Mouse (Mus musculus) forebrain, embryonic 10.5 days (tissue): ENCODE results near the gene Pate2. TPM values are rescaled to one million over a fixed set of nuclear protein-coding genes. Genes with fewer than 3 reads are reported as not detected.

ENCODE experiments used
- DNase-seq: peaks from one replicate; pipeline ENCODE4 v3.0.0-alpha.2; 2017; ENCODE audit warnings: low spot score; ENCODE audit errors: extremely low spot score
- H3K27ac ChIP-seq: fragments of 300-500 bp; sonication (generic); 2 replicates; pipeline ENCODE4 v1.5.1; 2016; ENCODE audit warnings: mild to moderate bottlenecking
- H3K27me3 ChIP-seq: fragments of 300-500 bp; sonication (generic); 2 replicates; pipeline ENCODE4 v1.6.1; 2016; ENCODE audit warnings: mild to moderate bottlenecking; ENCODE audit not compliant: poor library complexity, severe bottlenecking
- H3K36me3 ChIP-seq: fragments of 300-500 bp; sonication (generic); replicated peaks from 2 replicates; pipeline ENCODE4 v1.6.1; 2016; ENCODE audit warnings: mild to moderate bottlenecking, moderate library complexity
- H3K4me1 ChIP-seq: fragments of 300-500 bp; sonication (generic); 2 replicates; pipeline ENCODE4 v1.6.1; 2016
- H3K4me3 ChIP-seq: fragments of 300-500 bp; sonication (generic); 2 replicates; pipeline ENCODE4 v1.5.1; 2016; ENCODE audit warnings: mild to moderate bottlenecking, moderate library complexity
- H3K9me3 ChIP-seq: fragments of 300-500 bp; sonication (generic); 2 replicates; pipeline ENCODE4 v1.6.1; 2016; ENCODE audit warnings: mild to moderate bottlenecking, moderate library complexity
- WGBS: fragments of 180-500 bp; shearing (Covaris S2); methylation state at CpG from one replicate; pipeline ENCODE4 v1.1.7; 2016; 5-methylcytosine and 5-hydroxymethylcytosine counted together
- polyA plus RNA-seq: library from polyadenylated mRNA; unstranded; fragments of >200 nt; fragmentation: Nextera tagmentation; extraction: Ambion mirVana; gene quantifications from 2 replicates; pipeline ENCODE4 v1.2.1, GENCODE M21; 2016

Pate2 gene
- polyA plus RNA-seq, 1 experiment from 2014 or later: 2.5 TPM

- no peaks in the 10 kb centered on the region for H3K9me3 ChIP-seq
- H3K4me1 ChIP-seq: peaks cover 24% of the 10 kb centered on the region
- peak overlapping the region; percentile 72 for H3K4me3 ChIP-seq
- peaks cover 19% of the 10 kb centered on the region for H3K27me3 ChIP-seq
- H3K36me3 ChIP-seq: peaks cover 38% of the 10 kb centered on the region
- H3K27ac ChIP-seq: peak overlapping the region; percentile 87
- peak; percentile 89 for DNase-seq
- 2% methylated on average over 31 of the region's 31 CpGs for WGBS
Measured at GRCm38 (mm10) chr9:35559009-35559890, 10.8 kb upstream of the Pate2 start.

- WGBS: 95% methylated on average over 11 of the region's 11 CpGs
- peaks cover 57% of the 10 kb centered on the region for H3K36me3 ChIP-seq
- no peak for DNase-seq
Measured at GRCm38 (mm10) chr9:35561076-35561475, 9.0 kb upstream of the Pate2 start.

GRCm38 (mm10) chr9:35561583-35561982 lies 8.5 kb upstream of the Pate2 start:
- Histone ChIP-seq H3K36me3 (peaks cover 62% of the 10 kb centered on the region), H3K4me1 (peaks cover 24% of the 10 kb centered on the region), H3K27me3 (peaks cover 15% of the 10 kb centered on the region), H3K4me3 (no peak overlapping the region), H3K27ac (no peak overlapping the region), H3K9me3 (no peaks in the 10 kb centered on the region)
- no peak for DNase-seq
- WGBS: 91% methylated on average over 6 of the region's 6 CpGs

More at GRCm38 (mm10) chr9:35561076-35561475, 9.0 kb upstream of the Pate2 start:
- Histone ChIP-seq H3K9me3 (no peaks in the 10 kb centered on the region), H3K27ac (no peak overlapping the region), H3K4me3 (no peak overlapping the region), H3K4me1 (peaks cover 24% of the 10 kb centered on the region), H3K27me3 (peaks cover 19% of the 10 kb centered on the region)

GRCm38 (mm10) chr9:35564536-35565240 lies 5.4 kb upstream of the Pate2 start:
- H3K4me1 ChIP-seq: peaks cover 27% of the 10 kb centered on the region
- H3K27ac ChIP-seq: no peak overlapping the region
- H3K9me3 ChIP-seq: no peaks in the 10 kb centered on the region
- no peak for DNase-seq
- WGBS: 94% methylated on average over 5 of the region's 5 CpGs
- H3K27me3 ChIP-seq: no peaks in the 10 kb centered on the region
- no peak overlapping the region for H3K4me3 ChIP-seq
- peaks cover 79% of the 10 kb centered on the region for H3K36me3 ChIP-seq

- peaks cover 52% of the 10 kb centered on the region for H3K36me3 ChIP-seq
- H3K27me3 ChIP-seq: no peaks in the 10 kb centered on the region
- peaks cover 23% of the 10 kb centered on the region for H3K4me1 ChIP-seq
- no peaks in the 10 kb centered on the region for H3K9me3 ChIP-seq
- H3K27ac ChIP-seq: no peak overlapping the region
- no peak for DNase-seq
- WGBS: 82% methylated on average over 3 of the region's 3 CpGs
- H3K4me3 ChIP-seq: peak overlapping the region; percentile 83; the same call in 1 of the 2 replicates
Measured at GRCm38 (mm10) chr9:35567995-35568394, 2.1 kb upstream of the Pate2 start.

- Histone ChIP-seq H3K9me3 (no peaks in the 10 kb centered on the region), H3K4me1 (peaks cover 31% of the 10 kb centered on the region), H3K27ac (peak overlapping the region; percentile 96), H3K36me3 (peaks cover 27% of the 10 kb centered on the region), H3K27me3 (peaks cover 22% of the 10 kb centered on the region), H3K4me3 (peak overlapping the region; percentile 83)
- 17% methylated on average over 5 of the region's 5 CpGs for WGBS
- no peak for DNase-seq
Measured at GRCm38 (mm10) chr9:35570663-35571062, 579 bp downstream of the Pate2 start.

- no peaks in the 10 kb centered on the region for H3K9me3 ChIP-seq
- H3K4me3 ChIP-seq: peak overlapping the region; percentile 48
- WGBS: 3% methylated on average over 32 of the region's 32 CpGs
- H3K27ac ChIP-seq: no peak overlapping the region
- H3K4me1 ChIP-seq: peaks cover 14% of the 10 kb centered on the region
- DNase-seq: peak; percentile 24
- H3K36me3 ChIP-seq: no peaks in the 10 kb centered on the region
- peaks cover 30% of the 10 kb centered on the region for H3K27me3 ChIP-seq
Measured at GRCm38 (mm10) chr9:35574416-35574815, 4.3 kb downstream of the Pate2 start.

GRCm38 (mm10) chr9:35587674-35588073 lies 17.6 kb downstream of the Pate2 start:
- Histone ChIP-seq H3K4me1 (no peaks in the 10 kb centered on the region), H3K36me3 (no peaks in the 10 kb centered on the region), H3K4me3 (no peak overlapping the region), H3K27me3 (no peaks in the 10 kb centered on the region), H3K9me3 (no peaks in the 10 kb centered on the region), H3K27ac (no peak overlapping the region)
- 52% methylated on average over 1 of the region's 1 CpGs for WGBS
- DNase-seq: no peak

- Histone ChIP-seq H3K27ac (no peak overlapping the region), H3K4me3 (no peak overlapping the region), H3K4me1 (no peaks in the 10 kb centered on the region), H3K9me3 (0 out of 2 replicates have a peak, but pooled peaks cover 3% of the 10 kb centered on the region), H3K27me3 (no peaks in the 10 kb centered on the region), H3K36me3 (no peaks in the 10 kb centered on the region)
- WGBS: 26% methylated on average over 2 of the region's 2 CpGs
- no peak for DNase-seq
Measured at GRCm38 (mm10) chr9:35592903-35593302, 22.8 kb downstream of the Pate2 start.

- no peaks in the 10 kb centered on the region for H3K36me3 ChIP-seq
- peaks cover 5% of the 10 kb centered on the region; the same call in 1 of the 2 replicates for H3K9me3 ChIP-seq
- 72% methylated on average over 8 of the region's 8 CpGs for WGBS
- no peaks in the 10 kb centered on the region for H3K4me1 ChIP-seq
- H3K27me3 ChIP-seq: no peaks in the 10 kb centered on the region
- H3K4me3 ChIP-seq: no peak overlapping the region
- no peak overlapping the region for H3K27ac ChIP-seq
- DNase-seq: no peak
Measured at GRCm38 (mm10) chr9:35607647-35608405, 37.7 kb downstream of the Pate2 start.

GRCm38 (mm10) chr9:35611841-35612240 lies 41.8 kb downstream of the Pate2 start, which contains the start of gene Pate4:
TSS of gene Pate4 (minus strand) at chr9:35611941.
- H3K36me3 ChIP-seq: no peaks in the 10 kb centered on the region
- no peak for DNase-seq
- no peak within 1 kb of the TSS for H3K4me3 ChIP-seq
- no peaks in the 10 kb centered on the region for H3K9me3 ChIP-seq
- WGBS: 88% methylated on average over 1 of the region's 1 CpGs
- H3K27ac ChIP-seq: no peak within 1 kb of the TSS
- H3K4me1 ChIP-seq: no peaks in the 10 kb centered on the region
- H3K27me3 ChIP-seq: no peaks in the 10 kb centered on the region

- Histone ChIP-seq H3K27me3 (no peaks in the 10 kb centered on the region), H3K36me3 (no peaks in the 10 kb centered on the region), H3K4me3 (no peak overlapping the region), H3K9me3 (no peaks in the 10 kb centered on the region), H3K27ac (no peak overlapping the region), H3K4me1 (no peaks in the 10 kb centered on the region)
- 30% methylated on average over 2 of the region's 2 CpGs for WGBS
- no peak for DNase-seq
Measured at GRCm38 (mm10) chr9:35614005-35614404, 43.9 kb downstream of the Pate2 start.
